Mouse (Mus musculus): ENCODE measurements around the gene Bace2.

Gene Bace2

DNA sequence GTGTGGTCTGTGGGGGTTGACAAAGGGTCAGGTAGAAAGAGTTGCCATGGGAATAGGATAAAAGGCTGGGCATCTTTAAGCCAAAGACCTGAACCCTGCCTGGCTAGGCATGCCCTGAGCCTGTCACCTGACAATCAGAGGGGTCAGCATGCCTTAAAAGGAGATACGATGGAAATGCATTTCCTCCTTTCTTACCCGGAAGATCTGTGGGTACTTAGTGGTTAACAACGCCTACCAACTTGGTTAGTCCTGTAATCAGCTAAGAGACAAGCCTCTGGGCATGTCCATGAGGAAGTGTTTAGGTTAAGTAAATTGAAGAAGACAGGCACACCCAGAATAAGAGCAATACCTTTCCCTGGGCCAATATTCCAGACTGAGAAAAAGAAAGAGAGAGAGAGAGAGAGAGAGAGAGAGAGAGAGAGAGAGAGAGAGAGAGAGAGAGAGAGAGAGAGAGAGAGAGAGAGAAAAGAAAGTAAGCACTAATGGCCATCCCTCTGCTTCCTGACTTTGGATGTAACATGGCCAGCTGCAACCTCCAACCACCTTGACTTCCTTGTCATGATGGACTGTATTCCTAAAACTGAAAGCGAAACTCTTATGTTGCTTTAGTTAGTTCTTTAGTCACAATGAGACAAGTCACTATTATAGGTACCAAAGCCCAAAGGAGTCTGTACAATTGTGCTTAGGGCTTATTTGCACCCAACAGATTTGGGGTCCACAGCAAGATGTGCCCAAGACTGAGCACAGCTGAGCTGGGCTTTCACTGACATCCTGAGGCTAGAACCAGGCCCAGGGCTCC lies 111.7 kb downstream of the Bace2 start:
- no peak for DNase-seq (ENCODE audit: low spot score)

DNA sequence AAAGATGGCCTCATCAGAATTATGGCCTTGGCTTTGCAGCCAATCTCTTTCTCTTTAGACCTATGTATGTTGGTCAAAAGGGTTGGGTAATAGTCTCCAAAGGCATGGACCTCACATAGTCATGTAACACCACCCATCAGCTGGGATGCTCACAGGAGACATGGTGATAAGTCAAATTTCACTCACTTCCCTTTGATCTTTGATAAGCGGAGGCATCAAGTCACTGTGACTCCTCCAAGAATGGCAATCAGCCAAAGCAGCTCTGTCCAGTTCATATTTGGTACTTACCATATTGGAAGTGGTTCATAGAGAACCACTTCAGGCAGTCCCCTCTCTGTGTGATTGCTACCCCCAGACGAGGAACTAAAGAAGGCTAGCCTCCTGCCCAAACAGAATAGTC lies 118.1 kb downstream of the Bace2 start:
- no peak for DNase-seq (ENCODE audit: low spot score)

DNA sequence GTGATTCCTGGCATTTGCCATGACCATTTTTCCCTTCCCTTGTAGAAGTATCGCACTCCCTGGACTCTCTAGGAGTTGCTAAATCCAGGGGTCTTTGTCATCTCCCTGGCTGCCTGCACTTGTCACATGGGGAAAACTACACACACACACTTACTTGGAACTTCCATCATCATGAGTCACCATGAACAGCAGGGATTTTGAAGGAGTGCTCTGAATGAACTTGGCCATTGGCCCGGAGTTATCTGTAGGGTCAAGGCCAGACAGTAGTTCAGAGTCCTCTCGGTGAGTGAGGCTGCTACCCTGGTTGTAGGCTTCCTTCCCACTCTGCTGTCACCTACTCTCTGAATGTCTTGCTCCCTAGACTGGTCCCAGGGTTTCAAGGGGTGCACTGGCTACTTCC lies 119.0 kb downstream of the Bace2 start:
- peak; percentile 54 for DNase-seq (ENCODE audit: low spot score)

- DNase-seq (ENCODE audit: low spot score) = no peak
Observed at GRCm38 (mm10) chr16:97476524-97476923, 120.0 kb downstream of the Bace2 start.

DNA sequence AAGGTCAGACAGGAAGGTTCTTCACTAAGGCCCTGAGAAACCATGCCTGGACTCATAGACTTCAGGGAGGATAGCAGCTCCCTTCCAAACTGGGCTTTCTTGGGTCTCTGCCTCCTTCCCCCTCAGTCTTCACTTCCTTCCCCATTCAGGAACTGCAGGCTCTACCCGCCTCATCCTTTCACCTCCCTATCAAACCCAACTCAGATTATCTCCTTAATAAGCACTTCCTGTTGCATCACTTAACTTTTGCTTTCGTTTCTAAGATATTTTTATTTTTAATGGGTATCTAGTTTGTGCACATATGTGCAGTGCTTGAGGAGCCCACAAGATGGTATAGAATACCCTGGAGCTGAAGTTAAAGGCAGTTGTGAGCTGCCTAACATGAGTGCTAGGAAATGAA lies 122.1 kb downstream of the Bace2 start:
- DNase-seq (ENCODE audit: low spot score) = no peak

DNA sequence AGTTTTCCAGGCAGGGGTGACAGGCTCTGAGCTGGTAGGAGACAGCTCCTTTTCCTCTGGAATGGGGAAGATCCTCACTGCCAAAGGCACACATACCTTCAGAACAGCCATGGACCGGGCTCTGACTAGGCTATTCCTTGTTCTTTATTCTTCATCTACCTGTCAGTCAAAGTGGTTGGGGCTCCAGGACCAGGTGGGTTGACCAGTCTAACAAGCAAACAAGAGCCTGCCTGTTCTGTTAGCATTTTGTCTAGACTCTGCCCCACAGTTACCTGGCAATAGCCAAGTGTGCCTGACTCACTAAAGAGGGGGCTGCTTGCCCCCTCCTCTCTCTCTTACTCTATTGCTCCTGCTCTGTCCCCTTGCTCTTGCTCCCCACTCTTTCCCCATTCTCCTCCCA lies 135.8 kb downstream of the Bace2 start:
- DNase-seq (ENCODE audit: low spot score) = no peak
